Mouse (Mus musculus) embryonic facial prominence, embryonic 11.5 days (tissue): ENCODE results near the gene Slc4a2. TPM values are rescaled to one million over a fixed set of nuclear protein-coding genes. Genes with fewer than 3 reads are reported as not detected.

ENCODE experiments used
- ATAC-seq: fragments of 200-750 bp; cut with Nextera tagmentation; replicated peaks from 2 replicates; pipeline ENCODE4 v1.8.0; 2017; ENCODE audit warnings: low read depth; ENCODE audit not compliant: insufficient number of reproducible peaks, low FRiP score, low TSS enrichment
- DNase-seq: peaks from one replicate; pipeline ENCODE4 v3.0.0-alpha.2; 2015; ENCODE audit warnings: low spot score
- H3K27ac ChIP-seq: fragments of 300-500 bp; sonication (generic); replicated peaks from 2 replicates; pipeline ENCODE4 v1.5.1; 2014; ENCODE audit warnings: mild to moderate bottlenecking, low read depth, low read length, control low read depth
- H3K27me3 ChIP-seq: fragments of 300-500 bp; sonication (generic); 2 replicates; pipeline ENCODE4 v1.6.1; 2014; ENCODE audit warnings: mild to moderate bottlenecking, low read length, moderate library complexity, mixed read lengths; ENCODE audit not compliant: control insufficient read depth, insufficient read depth
- H3K36me3 ChIP-seq: fragments of 300-500 bp; sonication (generic); replicated peaks from 2 replicates; pipeline ENCODE4 v1.6.1; 2014; ENCODE audit warnings: low read depth, mild to moderate bottlenecking, low read length, moderate library complexity, mixed read lengths; ENCODE audit not compliant: control insufficient read depth, insufficient read depth
- H3K4me1 ChIP-seq: fragments of 300-500 bp; sonication (generic); 2 replicates; pipeline ENCODE4 v1.6.1; 2014; ENCODE audit warnings: low read length, mixed read lengths; ENCODE audit not compliant: control insufficient read depth, insufficient read depth
- H3K4me2 ChIP-seq: fragments of 300-500 bp; sonication (generic); 2 replicates; pipeline ENCODE4 v1.6.1; 2014; ENCODE audit warnings: low read depth, mild to moderate bottlenecking, control low read depth, low read length, moderate library complexity
- H3K4me3 ChIP-seq: fragments of 300-500 bp; sonication (generic); 2 replicates; pipeline ENCODE4 v1.5.1; 2014; ENCODE audit warnings: low read depth, low read length, control low read depth
- H3K9ac ChIP-seq: fragments of 300-500 bp; sonication (generic); replicated peaks from 2 replicates; pipeline ENCODE4 v1.6.1; 2014; ENCODE audit warnings: mild to moderate bottlenecking, control low read depth, low read length
- H3K9me3 ChIP-seq: fragments of 300-500 bp; sonication (generic); replicated peaks from 2 replicates; pipeline ENCODE4 v1.6.1; 2016; ENCODE audit warnings: mild to moderate bottlenecking, low read length, inconsistent platforms, mixed read lengths; ENCODE audit not compliant: control insufficient read depth
- WGBS: fragments of 180-500 bp; shearing (Covaris S2); extraction: QIAGEN DNeasy Blood & Tissue Kit; methylation state at CpG from one replicate; pipeline ENCODE4 v1.1.7; 2014; 5-methylcytosine and 5-hydroxymethylcytosine counted together
- polyA plus RNA-seq: library from polyadenylated mRNA; unstranded; fragments of >200 nt; fragmentation: Nextera tagmentation; extraction: Ambion mirVana; gene quantifications from 2 replicates; pipeline ENCODE4 v1.2.1, GENCODE M21; 2014

The Slc4a2 gene
- polyA plus RNA-seq, 1 experiment from 2014 or later = 16.5 TPM

- Histone ChIP-seq H3K9me3 (no peaks in the 10 kb centered on the region), H3K4me2 (no peak overlapping the region), H3K4me1 (no peaks in the 10 kb centered on the region; the same call in 1 of the 2 replicates), H3K36me3 (no peaks in the 10 kb centered on the region), H3K27me3 (no peaks in the 10 kb centered on the region), H3K9ac (no peak overlapping the region), H3K4me3 (no peak overlapping the region), H3K27ac (no peak overlapping the region)
- DNase-seq (no peak), ATAC-seq (no peak)
- WGBS = 95% methylated on average over 5 of the region's 5 CpGs
Observed at GRCm38 (mm10) chr5:24400911-24401605, 22.6 kb upstream of the Slc4a2 start.

GRCm38 (mm10) chr5:24401969-24402368 lies 21.7 kb upstream of the Slc4a2 start:
- Histone ChIP-seq H3K4me1 (no peaks in the 10 kb centered on the region; the same call in 1 of the 2 replicates), H3K27ac (no peak overlapping the region), H3K27me3 (no peaks in the 10 kb centered on the region), H3K4me2 (no peak overlapping the region), H3K4me3 (no peak overlapping the region), H3K36me3 (no peaks in the 10 kb centered on the region), H3K9me3 (no peaks in the 10 kb centered on the region), H3K9ac (no peak overlapping the region)
- ATAC-seq (no peak), DNase-seq (no peak)
- 85% methylated on average over 9 of the region's 9 CpGs for WGBS

- H3K4me2 ChIP-seq = no peak overlapping the region
- ATAC-seq = no peak
- H3K9me3 ChIP-seq = no peaks in the 10 kb centered on the region
- WGBS = 81% methylated on average over 6 of the region's 6 CpGs
- H3K9ac ChIP-seq = no peak overlapping the region
- no peak overlapping the region for H3K4me3 ChIP-seq
- H3K36me3 ChIP-seq = no peaks in the 10 kb centered on the region
- no peak for DNase-seq
- H3K27me3 ChIP-seq = no peaks in the 10 kb centered on the region
- no peaks in the 10 kb centered on the region; the same call in 1 of the 2 replicates for H3K4me1 ChIP-seq
- H3K27ac ChIP-seq = no peak overlapping the region
Observed at GRCm38 (mm10) chr5:24404594-24405360, 18.9 kb upstream of the Slc4a2 start.

- DNase-seq = no peak
- no peaks in the 10 kb centered on the region for H3K36me3 ChIP-seq
- 66% methylated on average over 3 of the region's 3 CpGs for WGBS
Observed at GRCm38 (mm10) chr5:24405389-24405876, 18.2 kb upstream of the Slc4a2 start.

GRCm38 (mm10) chr5:24408651-24409050 lies 15.0 kb upstream of the Slc4a2 start:
- ATAC-seq (no peak), DNase-seq (no peak)
- Histone ChIP-seq H3K4me1 (no peaks in the 10 kb centered on the region), H3K4me2 (no peak overlapping the region), H3K27ac (no peak overlapping the region), H3K4me3 (no peak overlapping the region), H3K9ac (no peak overlapping the region), H3K36me3 (no peaks in the 10 kb centered on the region), H3K27me3 (no peaks in the 10 kb centered on the region), H3K9me3 (no peaks in the 10 kb centered on the region)
- WGBS = 95% methylated on average over 13 of the region's 13 CpGs

More at GRCm38 (mm10) chr5:24405389-24405876, 18.2 kb upstream of the Slc4a2 start:
- Histone ChIP-seq H3K9ac (no peak overlapping the region), H3K9me3 (no peaks in the 10 kb centered on the region), H3K4me3 (no peak overlapping the region), H3K27ac (no peak overlapping the region), H3K4me1 (no peaks in the 10 kb centered on the region), H3K27me3 (no peaks in the 10 kb centered on the region), H3K4me2 (no peak overlapping the region)
- ATAC-seq = no peak

- ATAC-seq (no peak), DNase-seq (no peak)
- Histone ChIP-seq H3K27me3 (no peaks in the 10 kb centered on the region), H3K9ac (no peak overlapping the region), H3K4me3 (no peak overlapping the region), H3K36me3 (no peaks in the 10 kb centered on the region), H3K4me1 (no peaks in the 10 kb centered on the region), H3K4me2 (no peak overlapping the region), H3K9me3 (no peaks in the 10 kb centered on the region), H3K27ac (no peak overlapping the region)
- 75% methylated on average over 2 of the region's 2 CpGs for WGBS
Observed at GRCm38 (mm10) chr5:24409466-24409865, 14.2 kb upstream of the Slc4a2 start.

GRCm38 (mm10) chr5:24412063-24412462 lies 11.6 kb upstream of the Slc4a2 start:
- Histone ChIP-seq H3K36me3 (no peaks in the 10 kb centered on the region), H3K4me3 (no peak overlapping the region), H3K4me2 (no peak overlapping the region), H3K9me3 (no peaks in the 10 kb centered on the region), H3K27ac (no peak overlapping the region), H3K9ac (no peak overlapping the region), H3K4me1 (no peaks in the 10 kb centered on the region), H3K27me3 (no peaks in the 10 kb centered on the region)
- 86% methylated on average over 2 of the region's 2 CpGs for WGBS
- DNase-seq = no peak
- ATAC-seq = no peak
